Mouse (Mus musculus): ENCODE measurements around the gene Gm29644. TPM values are rescaled to one million over a fixed set of nuclear protein-coding genes. Genes with fewer than 3 reads are reported as not detected.

Gm29644 gene
- not detected in 2 replicates for polyA plus RNA-seq (2012; rRNA removed; ENCODE audit: low replicate concordance)

GRCm38 (mm10) chrY:70303187-70303586 lies at the start of gene Gm29644, which contains the start of gene Gm29423:
TSS of gene Gm29644 (minus strand) at chrY:70303343.
TSS of gene Gm29423 (minus strand) at chrY:70303287.

DNA sequence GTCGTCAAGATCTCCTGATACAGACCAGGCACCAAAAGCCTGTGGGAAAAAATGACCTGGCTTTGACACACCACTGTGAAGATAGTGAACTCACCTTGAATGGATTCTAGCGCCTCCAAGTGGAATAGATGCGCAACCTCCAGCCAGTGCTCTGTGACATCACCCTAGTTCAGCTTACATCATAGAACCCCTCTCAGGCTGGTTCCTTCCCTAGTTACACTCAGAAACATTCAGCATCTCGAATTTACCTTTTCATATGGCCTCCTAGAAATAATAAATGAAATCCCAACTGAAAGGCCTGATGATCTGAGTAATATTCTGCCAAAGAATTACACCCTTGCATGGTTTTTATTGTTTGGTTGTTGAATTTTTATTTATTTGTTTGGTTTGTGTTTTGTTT lies 29.6 kb downstream of the Gm29644 start, which contains the start of gene Gm21118:
TSS of gene Gm21118 (minus strand) at position 101 of the 400 bp plus-strand sequence.

Other genes starting within 250 kb of the Gm29644 start
- gene Gm21118, start 29.7 kb downstream of the Gm29644 start, polyA plus RNA-seq (2012; rRNA removed; ENCODE audit: low replicate concordance), result not detected in 2 replicates
- not detected in 2 replicates for gene Gm29423, start 56 bp downstream of the Gm29644 start, polyA plus RNA-seq (2012; rRNA removed; ENCODE audit: low replicate concordance)
- not detected in 2 replicates for gene Gm20888, start 138.5 kb upstream of the Gm29644 start, polyA plus RNA-seq (2012; rRNA removed; ENCODE audit: low replicate concordance)